Mouse (Mus musculus) left cerebral cortex, postnatal 14 days (tissue): ENCODE measurements around the gene Fam241a. TPM values are rescaled to one million over a fixed set of nuclear protein-coding genes. Genes with fewer than 3 reads are reported as not detected.

ENCODE experiments used
- DNase-seq, 2 experiments: peaks; one replicate each; pipeline ENCODE4 v3.0.0; 2021 to 2022; ENCODE audit warnings: low spot score in 2 of 2, mixed read lengths in 1 of 2
- intact Hi-C: fragments of 180-260 bp; cut with DNase I; formaldehyde crosslinking; loops from one replicate; pipeline ENCODE4 v1.15.1; 2025
- total RNA-seq, 2 experiments: library from RNA; stranded (reverse); gene quantifications; 2 replicates each; pipeline ENCODE4 v1.2.3; 2021

The Fam241a gene
- total RNA-seq, 2 experiments from 2014 or later, result 4.2 to 4.8 TPM

- no peak for DNase-seq
- intact Hi-C loops, result no loop called here
These were observed 52.7 kb downstream of the Fam241a start for GRCm38 (mm10) chr3:127843324-127843940.

- DNase-seq, result no peak
- intact Hi-C loops, result no loop called here
These were observed 54.2 kb downstream of the Fam241a start for GRCm38 (mm10) chr3:127841926-127842325.

- intact Hi-C loops, result loop anchor here (10.0 kb wide), 1 partner anchor 213 kb away; no protein-coding TSS in a partner anchor
- no peak for DNase-seq
These were observed 58.0 kb downstream of the Fam241a start for GRCm38 (mm10) chr3:127837972-127838644.

GRCm38 (mm10) chr3:127837154-127837865, 58.8 kb downstream of the Fam241a start, which contains the start of gene Ap1ar:
TSS of gene Ap1ar (minus strand) at chr3:127837523.
- intact Hi-C loops, result loop anchor here (10.0 kb wide), 1 partner anchor 213 kb away; no protein-coding TSS in a partner anchor
- DNase-seq, result peak; percentile 97

- intact Hi-C loops, result loop anchor here (10.0 kb wide), 1 partner anchor 212 kb away; no protein-coding TSS in a partner anchor
- DNase-seq, result peak in 1 of 2 experiments; percentile 9
These were observed 59.3 kb downstream of the Fam241a start for GRCm38 (mm10) chr3:127836798-127837153.

GRCm38 (mm10) chr3:127835594-127835993, 60.5 kb downstream of the Fam241a start:
- no peak for DNase-seq
- intact Hi-C loops, result loop anchor here (10.0 kb wide), 1 partner anchor 211 kb away; no protein-coding TSS in a partner anchor

GRCm38 (mm10) chr3:127834040-127834439, 62.1 kb downstream of the Fam241a start:
- DNase-seq, result no peak
- intact Hi-C loops, result loop anchor here (10.0 kb wide), 1 partner anchor 209 kb away; no protein-coding TSS in a partner anchor

GRCm38 (mm10) chr3:127831079-127831478, 65.0 kb downstream of the Fam241a start:
- DNase-seq, result no peak
- intact Hi-C loops, result loop anchor here (10.0 kb wide), 1 partner anchor 206 kb away; no protein-coding TSS in a partner anchor

GRCm38 (mm10) chr3:127830183-127830582, 65.9 kb downstream of the Fam241a start:
- intact Hi-C loops, result loop anchor here (10.0 kb wide), 1 partner anchor 205 kb away; no protein-coding TSS in a partner anchor
- no peak for DNase-seq

GRCm38 (mm10) chr3:127827123-127827522, 69.0 kb downstream of the Fam241a start:
- intact Hi-C loops, result no loop called here
- DNase-seq, result no peak

GRCm38 (mm10) chr3:127826503-127826902, 69.6 kb downstream of the Fam241a start:
- DNase-seq, result no peak
- intact Hi-C loops, result no loop called here

- no peak for DNase-seq
- intact Hi-C loops, result no loop called here
These were observed 71.9 kb downstream of the Fam241a start for GRCm38 (mm10) chr3:127823886-127824863.

GRCm38 (mm10) chr3:127821209-127821608, 74.9 kb downstream of the Fam241a start:
- intact Hi-C loops, result no loop called here
- no peak for DNase-seq

- no peak for DNase-seq
- intact Hi-C loops, result no loop called here
These were observed 75.7 kb downstream of the Fam241a start for GRCm38 (mm10) chr3:127820400-127820799.

Other genes starting within 250 kb of the Fam241a start
- 1 to 10 TPM; 3.9 to 4.9 TPM for gene Alpk1, start 115.8 kb downstream of the Fam241a start, total RNA-seq
- gene Tifa, start 106.5 kb downstream of the Fam241a start, total RNA-seq, result 1 to 10 TPM; 3.8 to 6.3 TPM
- 10 to 100 TPM; 71.3 to 74.1 TPM for gene Ap1ar, start 58.8 kb downstream of the Fam241a start, total RNA-seq